Mouse (Mus musculus): Measurements from ENCODE around the gene Pptc7. TPM values are rescaled to one million over a fixed set of nuclear protein-coding genes. Genes with fewer than 3 reads are reported as not detected.

Pptc7 gene
- polyA plus RNA-seq, 1 experiment from 2014 or later = 3.7 TPM

GRCm38 (mm10) chr5:122336554-122337294 is 52.6 kb downstream of the Pptc7 start:
- no peak overlapping the region for H3K4me2 ChIP-seq
- no peak overlapping the region for H3K4me3 ChIP-seq (replicated peaks)
- H3K27ac ChIP-seq (replicated peaks) = no peak overlapping the region
- no peaks in the 10 kb centered on the region for H3K36me3 ChIP-seq (replicated peaks)
- no peaks in the 10 kb centered on the region for H3K9me3 ChIP-seq (replicated peaks)
- H3K27me3 ChIP-seq = no peaks in the 10 kb centered on the region
- no peak overlapping the region for H3K9ac ChIP-seq
- no peaks in the 10 kb centered on the region for H3K4me1 ChIP-seq (replicated peaks)
- no peak for ATAC-seq (ENCODE audit: insufficient read depth)
- 69% methylated on average over 7 of the region's 7 CpGs for WGBS (ENCODE audit: insufficient replicate concordance)

- H3K4me1 ChIP-seq (replicated peaks) = no peaks in the 10 kb centered on the region
- H3K9ac ChIP-seq = no peak overlapping the region
- WGBS (ENCODE audit: insufficient replicate concordance) = 19% methylated on average over 1 of the region's 1 CpGs
- no peak overlapping the region for H3K4me2 ChIP-seq
- no peak overlapping the region for H3K27ac ChIP-seq (replicated peaks)
- H3K27me3 ChIP-seq = no peaks in the 10 kb centered on the region
- H3K4me3 ChIP-seq (replicated peaks) = no peak overlapping the region
- no peak for ATAC-seq (ENCODE audit: insufficient read depth)
- no peaks in the 10 kb centered on the region for H3K9me3 ChIP-seq (replicated peaks)
- no peaks in the 10 kb centered on the region for H3K36me3 ChIP-seq (replicated peaks)
Measured at GRCm38 (mm10) chr5:122342874-122343273, 58.7 kb downstream of the Pptc7 start.

GRCm38 (mm10) chr5:122343768-122344167 is 59.6 kb downstream of the Pptc7 start:
- Histone ChIP-seq H3K9me3 (replicated peaks) (no peaks in the 10 kb centered on the region), H3K4me2 (no peak overlapping the region), H3K9ac (no peak overlapping the region; the same call in 1 of the 2 replicates), H3K27me3 (no peaks in the 10 kb centered on the region), H3K36me3 (replicated peaks) (no peaks in the 10 kb centered on the region), H3K27ac (replicated peaks) (no peak overlapping the region), H3K4me1 (replicated peaks) (no peaks in the 10 kb centered on the region), H3K4me3 (replicated peaks) (no peak overlapping the region)
- 36% methylated on average over 7 of the region's 7 CpGs for WGBS (ENCODE audit: insufficient replicate concordance)
- no peak for ATAC-seq (ENCODE audit: insufficient read depth)

GRCm38 (mm10) chr5:122344260-122344659 is 60.1 kb downstream of the Pptc7 start:
- Histone ChIP-seq H3K27ac (replicated peaks) (no peak overlapping the region), H3K4me3 (replicated peaks) (no peak overlapping the region), H3K4me1 (replicated peaks) (no peaks in the 10 kb centered on the region), H3K9me3 (replicated peaks) (no peaks in the 10 kb centered on the region), H3K9ac (no peak overlapping the region), H3K36me3 (replicated peaks) (no peaks in the 10 kb centered on the region), H3K4me2 (no peak overlapping the region), H3K27me3 (no peaks in the 10 kb centered on the region)
- no peak; the same call in 1 of the 2 replicates for ATAC-seq (ENCODE audit: insufficient read depth)
- WGBS (ENCODE audit: insufficient replicate concordance) = 5% methylated on average over 5 of the region's 5 CpGs

- 72% methylated on average over 4 of the region's 4 CpGs for WGBS (ENCODE audit: insufficient replicate concordance)
- no peak overlapping the region for H3K4me3 ChIP-seq (replicated peaks)
- no peaks in the 10 kb centered on the region for H3K4me1 ChIP-seq (replicated peaks)
- no peaks in the 10 kb centered on the region for H3K36me3 ChIP-seq (replicated peaks)
- H3K4me2 ChIP-seq = no peak overlapping the region
- no peak for ATAC-seq (ENCODE audit: insufficient read depth)
- no peak overlapping the region for H3K9ac ChIP-seq
- no peaks in the 10 kb centered on the region for H3K27me3 ChIP-seq
- H3K27ac ChIP-seq (replicated peaks) = no peak overlapping the region
- H3K9me3 ChIP-seq (replicated peaks) = no peaks in the 10 kb centered on the region
Measured at GRCm38 (mm10) chr5:122345777-122346176, 61.6 kb downstream of the Pptc7 start.

GRCm38 (mm10) chr5:122353807-122354491 is 69.8 kb downstream of the Pptc7 start, which contains the start of the genes Rad9b and Vps29:
Rad9b (minus strand) TSS chr5:122354233.
Vps29 (plus strand) TSS chr5:122354369.
- peak; percentile 93 for ATAC-seq (ENCODE audit: insufficient read depth)
- WGBS (ENCODE audit: insufficient replicate concordance) = 1% methylated on average over 51 of the region's 51 CpGs

GRCm38 (mm10) chr5:122354492-122355067 is 70.4 kb downstream of the Pptc7 start:
- peaks cover 20% of the 10 kb centered on the region for H3K4me1 ChIP-seq (replicated peaks)
- H3K9me3 ChIP-seq (replicated peaks) = no peaks in the 10 kb centered on the region
- peak; percentile 45 for ATAC-seq (ENCODE audit: insufficient read depth)
- H3K9ac ChIP-seq = peak overlapping the region; percentile 90
- H3K36me3 ChIP-seq (replicated peaks) = no peaks in the 10 kb centered on the region; the same call in 1 of the 2 replicates
- peak overlapping the region; percentile 95 for H3K4me3 ChIP-seq (replicated peaks)
- peak overlapping the region; percentile 94 for H3K4me2 ChIP-seq
- peak overlapping the region; percentile 82 for H3K27ac ChIP-seq (replicated peaks)
- under 1% methylated on average over 54 of the region's 57 CpGs for WGBS (ENCODE audit: insufficient replicate concordance)
- H3K27me3 ChIP-seq = no peaks in the 10 kb centered on the region

More at GRCm38 (mm10) chr5:122353807-122354491, 69.8 kb downstream of the Pptc7 start, which contains the start of the genes Rad9b and Vps29:
- Histone ChIP-seq H3K36me3 (replicated peaks) (no peaks in the 10 kb centered on the region; the same call in 1 of the 2 replicates), H3K9ac (peak within 1 kb of the TSS; percentile 90), H3K27ac (replicated peaks) (peak within 1 kb of the TSS; percentile 82), H3K9me3 (replicated peaks) (no peaks in the 10 kb centered on the region), H3K4me2 (peak within 1 kb of the TSS; percentile 94), H3K4me1 (replicated peaks) (peaks cover 20% of the 10 kb centered on the region), H3K27me3 (no peaks in the 10 kb centered on the region), H3K4me3 (replicated peaks) (peak within 1 kb of the TSS; percentile 95)

- Histone ChIP-seq H3K27ac (replicated peaks) (peak within 1 kb of the TSS; percentile 97), H3K27me3 (no peaks in the 10 kb centered on the region), H3K36me3 (replicated peaks) (peaks cover 41% of the 10 kb centered on the region), H3K4me3 (replicated peaks) (peak within 1 kb of the TSS; percentile 90), H3K4me1 (replicated peaks) (peaks cover 27% of the 10 kb centered on the region), H3K9me3 (replicated peaks) (no peaks in the 10 kb centered on the region), H3K9ac (peak within 1 kb of the TSS; percentile 82), H3K4me2 (peak within 1 kb of the TSS; percentile 86)
- under 1% methylated on average over 40 of the region's 46 CpGs for WGBS (ENCODE audit: insufficient replicate concordance)
- ATAC-seq (ENCODE audit: insufficient read depth) = peak; percentile 55
Measured at GRCm38 (mm10) chr5:122371591-122372191, 87.5 kb downstream of the Pptc7 start, which contains the start of gene Gpn3. Gpn3 (plus strand) TSS chr5:122371876.

- H3K9ac ChIP-seq = peak within 1 kb of the TSS; percentile 82
- peaks cover 39% of the 10 kb centered on the region for H3K36me3 ChIP-seq (replicated peaks)
- no peaks in the 10 kb centered on the region for H3K9me3 ChIP-seq (replicated peaks)
- H3K27me3 ChIP-seq = no peaks in the 10 kb centered on the region
- peak within 1 kb of the TSS; percentile 90 for H3K4me3 ChIP-seq (replicated peaks)
- H3K27ac ChIP-seq (replicated peaks) = peak within 1 kb of the TSS; percentile 97
- peak; percentile 93 for ATAC-seq (ENCODE audit: insufficient read depth)
- H3K4me2 ChIP-seq = peak within 1 kb of the TSS; percentile 86
- H3K4me1 ChIP-seq (replicated peaks) = peaks cover 27% of the 10 kb centered on the region
- under 1% methylated on average over 53 of the region's 53 CpGs for WGBS (ENCODE audit: insufficient replicate concordance)
Measured at GRCm38 (mm10) chr5:122372192-122372769, 88.1 kb downstream of the Pptc7 start, which contains the start of gene Fam216a. Fam216a (minus strand) TSS chr5:122372364.

- peak overlapping the region; percentile 75 for H3K4me2 ChIP-seq
- H3K27me3 ChIP-seq = no peaks in the 10 kb centered on the region
- H3K4me1 ChIP-seq (replicated peaks) = peaks cover 27% of the 10 kb centered on the region
- WGBS (ENCODE audit: insufficient replicate concordance) = 2% methylated on average over 5 of the region's 5 CpGs
- peak overlapping the region; percentile 90 for H3K4me3 ChIP-seq (replicated peaks)
- ATAC-seq (ENCODE audit: insufficient read depth) = no peak
- H3K27ac ChIP-seq (replicated peaks) = peak overlapping the region; percentile 97
- peak overlapping the region; percentile 74 for H3K9ac ChIP-seq
- peaks cover 33% of the 10 kb centered on the region for H3K36me3 ChIP-seq (replicated peaks)
- no peaks in the 10 kb centered on the region for H3K9me3 ChIP-seq (replicated peaks)
Measured at GRCm38 (mm10) chr5:122372878-122373277, 88.7 kb downstream of the Pptc7 start.

All from liver, embryonic 15.5 days (tissue).